Mouse (Mus musculus): ENCODE results near the gene Dalrd3. TPM values are rescaled to one million over a fixed set of nuclear protein-coding genes. Genes with fewer than 3 reads are reported as not detected.

Gene Dalrd3
- polyA plus RNA-seq, 1 experiment from 2014 or later = 44.9 TPM

GRCm38 (mm10) chr9:108587571-108588180 lies 18.0 kb downstream of the Dalrd3 start:
- no peaks in the 10 kb centered on the region for H3K9me3 ChIP-seq (ENCODE audit: control insufficient read depth, low read length)
- peak; percentile 81 for ATAC-seq (ENCODE audit: low FRiP score, low TSS enrichment)
- 0 out of 2 replicates have a peak overlapping the region, but pooled peaks have one; percentile 23 for H3K9ac ChIP-seq (ENCODE audit: low read length)
- H3K4me3 ChIP-seq (ENCODE audit: low read depth, low read length) = no peak overlapping the region
- H3K36me3 ChIP-seq (ENCODE audit: control insufficient read depth, insufficient read depth, low read length) = no peaks in the 10 kb centered on the region
- 6% methylated on average over 14 of the region's 14 CpGs for WGBS
- no peaks in the 10 kb centered on the region for H3K27me3 ChIP-seq (ENCODE audit: control insufficient read depth, insufficient read depth, low read length)
- H3K27ac ChIP-seq (replicated peaks) = peak overlapping the region; percentile 49
- TF ChIP-seq CTCF (IDR thresholded peaks at IDR 0.05; ENCODE audit: low read depth) = no peak
- TF ChIP-seq EP300 (optimal IDR thresholded peaks at IDR 0.05) = no peak
- DNase-seq (ENCODE audit: low spot score) = peak; percentile 68
- no peaks in the 10 kb centered on the region; the same call in 1 of the 2 replicates for H3K4me1 ChIP-seq (replicated peaks; ENCODE audit: control insufficient read depth, insufficient read depth)
- peak overlapping the region; percentile 33 for H3K4me2 ChIP-seq (replicated peaks; ENCODE audit: low read depth)

GRCm38 (mm10) chr9:108589229-108589628 lies 19.5 kb downstream of the Dalrd3 start:
- Histone ChIP-seq H3K4me2 (replicated peaks; ENCODE audit: low read depth) (no peak overlapping the region), H3K4me1 (replicated peaks; ENCODE audit: control insufficient read depth, insufficient read depth) (no peaks in the 10 kb centered on the region; the same call in 1 of the 2 replicates), H3K27me3 (ENCODE audit: control insufficient read depth, insufficient read depth, low read length) (no peaks in the 10 kb centered on the region), H3K4me3 (ENCODE audit: low read depth, low read length) (no peak overlapping the region), H3K9me3 (ENCODE audit: control insufficient read depth, low read length) (no peaks in the 10 kb centered on the region), H3K36me3 (ENCODE audit: control insufficient read depth, insufficient read depth, low read length) (no peaks in the 10 kb centered on the region), H3K27ac (replicated peaks) (no peak overlapping the region), H3K9ac (ENCODE audit: low read length) (no peak overlapping the region)
- TF ChIP-seq EP300 (optimal IDR thresholded peaks at IDR 0.05) (no peak), CTCF (IDR thresholded peaks at IDR 0.05; ENCODE audit: low read depth) (peak; percentile 53)
- ATAC-seq (ENCODE audit: low FRiP score, low TSS enrichment) (no peak), DNase-seq (ENCODE audit: low spot score) (no peak)
- 60% methylated on average over 5 of the region's 5 CpGs for WGBS

- H3K27ac ChIP-seq (replicated peaks) = no peak overlapping the region
- no peaks in the 10 kb centered on the region for H3K36me3 ChIP-seq (ENCODE audit: control insufficient read depth, insufficient read depth, low read length)
- ATAC-seq (ENCODE audit: low FRiP score, low TSS enrichment) (no peak), DNase-seq (ENCODE audit: low spot score) (no peak)
- H3K4me2 ChIP-seq (replicated peaks; ENCODE audit: low read depth) = no peak overlapping the region
- no peak for TF ChIP-seq CTCF (IDR thresholded peaks at IDR 0.05; ENCODE audit: low read depth)
- no peak for TF ChIP-seq EP300 (optimal IDR thresholded peaks at IDR 0.05)
- WGBS = 89% methylated on average over 4 of the region's 4 CpGs
- H3K9ac ChIP-seq (ENCODE audit: low read length) = no peak overlapping the region
- H3K9me3 ChIP-seq (ENCODE audit: control insufficient read depth, low read length) = no peaks in the 10 kb centered on the region
- H3K4me3 ChIP-seq (ENCODE audit: low read depth, low read length) = no peak overlapping the region
- no peaks in the 10 kb centered on the region for H3K27me3 ChIP-seq (ENCODE audit: control insufficient read depth, insufficient read depth, low read length)
- no peaks in the 10 kb centered on the region; the same call in 1 of the 2 replicates for H3K4me1 ChIP-seq (replicated peaks; ENCODE audit: control insufficient read depth, insufficient read depth)
Measured at GRCm38 (mm10) chr9:108591462-108591861, 21.8 kb downstream of the Dalrd3 start.

- Histone ChIP-seq H3K4me1 (replicated peaks; ENCODE audit: control insufficient read depth, insufficient read depth) (no peaks in the 10 kb centered on the region), H3K27me3 (ENCODE audit: control insufficient read depth, insufficient read depth, low read length) (no peaks in the 10 kb centered on the region), H3K9me3 (ENCODE audit: control insufficient read depth, low read length) (no peaks in the 10 kb centered on the region), H3K27ac (replicated peaks) (no peak overlapping the region), H3K9ac (ENCODE audit: low read length) (no peak overlapping the region), H3K36me3 (ENCODE audit: control insufficient read depth, insufficient read depth, low read length) (no peaks in the 10 kb centered on the region), H3K4me3 (ENCODE audit: low read depth, low read length) (no peak overlapping the region), H3K4me2 (replicated peaks; ENCODE audit: low read depth) (no peak overlapping the region)
- ATAC-seq (ENCODE audit: low FRiP score, low TSS enrichment) (no peak), DNase-seq (ENCODE audit: low spot score) (no peak)
- WGBS = 63% methylated on average over 3 of the region's 3 CpGs
- TF ChIP-seq EP300 (optimal IDR thresholded peaks at IDR 0.05) (no peak), CTCF (IDR thresholded peaks at IDR 0.05; ENCODE audit: low read depth) (no peak)
Measured at GRCm38 (mm10) chr9:108594354-108594753, 24.7 kb downstream of the Dalrd3 start.

- 3% methylated on average over 66 of the region's 69 CpGs for WGBS
- ATAC-seq (ENCODE audit: low FRiP score, low TSS enrichment) (peak; percentile 79), DNase-seq (ENCODE audit: low spot score) (peak; percentile 61)
- H3K27me3 ChIP-seq (ENCODE audit: control insufficient read depth, insufficient read depth, low read length) = no peaks in the 10 kb centered on the region
- H3K4me3 ChIP-seq (ENCODE audit: low read depth, low read length) = peak within 1 kb of the TSS; percentile 63
- no peak for TF ChIP-seq EP300 (optimal IDR thresholded peaks at IDR 0.05)
- no peak for TF ChIP-seq CTCF (IDR thresholded peaks at IDR 0.05; ENCODE audit: low read depth)
- H3K9me3 ChIP-seq (ENCODE audit: control insufficient read depth, low read length) = no peaks in the 10 kb centered on the region
- H3K4me2 ChIP-seq (replicated peaks; ENCODE audit: low read depth) = peak within 1 kb of the TSS; percentile 88
- no peaks in the 10 kb centered on the region for H3K4me1 ChIP-seq (replicated peaks; ENCODE audit: control insufficient read depth, insufficient read depth)
- H3K9ac ChIP-seq (ENCODE audit: low read length) = peak within 1 kb of the TSS; percentile 68
- no peaks in the 10 kb centered on the region for H3K36me3 ChIP-seq (ENCODE audit: control insufficient read depth, insufficient read depth, low read length)
- 0 out of 2 replicates have a peak within 1 kb of the TSS, but pooled peaks have one; percentile 13 for H3K27ac ChIP-seq (replicated peaks)
Measured at GRCm38 (mm10) chr9:108596998-108597764, 27.5 kb downstream of the Dalrd3 start, which contains the start of gene P4htm. TSS of gene P4htm (minus strand) at chr9:108597667.
